Mouse (Mus musculus): ENCODE measurements at regions not wholly inside any gene's neighbourhood (a gene's known extent, or its start where the extent isn't known, plus 50 kb on each side); places are given as distances from the start of the nearest gene placed in this dataset.

- no peak for TF ChIP-seq CTCF (IDR thresholded peaks at IDR 0.05; ENCODE audit: borderline replicate concordance, insufficient read depth, low read depth, low read length)
- no peak for TF ChIP-seq POLR2A (IDR thresholded peaks at IDR 0.05; ENCODE audit: borderline replicate concordance, insufficient read depth, low read length)
Measured at GRCm38 (mm10) chr12:16083176-16083575, 266.5 kb upstream of the Trib2 start.
